Comparison of ENCODE assay signal across 18 mouse cellular contexts in the genomic region with DNA sequence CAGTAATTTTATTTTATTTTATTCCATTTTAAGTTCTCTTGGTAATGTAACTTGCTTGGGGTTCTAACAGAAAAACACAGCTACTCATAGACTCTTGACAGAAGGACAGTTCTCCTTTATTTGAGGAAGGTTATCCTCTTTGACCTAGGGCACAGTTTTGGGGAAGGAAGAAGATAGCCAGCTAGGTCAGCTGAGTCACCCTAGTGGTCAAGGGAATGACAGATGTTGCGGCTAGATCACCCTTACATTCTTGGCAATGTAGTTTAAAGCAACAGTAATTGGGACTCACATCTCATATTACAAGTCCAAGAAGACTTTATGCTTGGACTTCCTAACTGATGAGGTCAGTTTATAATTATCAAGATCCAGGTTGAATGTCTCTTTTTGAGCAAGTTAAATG.
DNase-seq lines count a peak whose midpoint lies in the region; ATAC-seq and TF ChIP-seq lines count a peak whose summit lies in the region.
"Had no signal": no experiment of that assay in that cellular context is flagged by ENCODE, and none has a peak within 500 bp of the region (broad histone marks: within the 10 kb centered on the region; RNA-seq: fewer than 3 reads in every experiment).

No protein-coding gene starts in this region.

- no peak for ATAC-seq in liver, embryonic 11.5 days (replicated peaks; ENCODE audit: low FRiP score)
- ATAC-seq in G1E (ENCODE audit: extremely low read depth, insufficient number of reproducible peaks, low FRiP score, poor library complexity, severe bottlenecking): peak; percentile 66
- peak; percentile 98 for ATAC-seq in granulocyte monocyte progenitor cell, adult 5-6 weeks (replicated peaks; ENCODE audit: poor library complexity, severe bottlenecking)

- H3K36me3 ChIP-seq in liver, adult 2 months (ENCODE audit: control insufficient read depth, insufficient read depth, low read length): no peaks in the 10 kb centered on the region
- H3K36me3 ChIP-seq in liver, embryonic 11.5 days (ENCODE audit: control insufficient read depth, insufficient read depth, low read length): no peaks in the 10 kb centered on the region
- H3K36me3 ChIP-seq in G1E (replicated peaks): no peaks in the 10 kb centered on the region
- no peaks in the 10 kb centered on the region for H3K36me3 ChIP-seq in myocyte (ENCODE audit: control insufficient read depth, insufficient read depth)
- H3K36me3 ChIP-seq: heart, embryonic 13.5 days; hindbrain, embryonic 10.5 days; limb, embryonic 13.5 days; midbrain, embryonic 10.5 days had no signal

- no peak overlapping the region for H3K4me3 ChIP-seq in liver, adult 2 months (ENCODE audit: insufficient read depth, low read depth, low read length)
- no peak overlapping the region for H3K4me3 ChIP-seq in liver, embryonic 11.5 days (ENCODE audit: low read depth, low read length)
- H3K4me3 ChIP-seq in G1E (ENCODE audit: low read depth, low read length): no peak overlapping the region
- H3K4me3 ChIP-seq in myocyte: no peak overlapping the region
- H3K4me3 ChIP-seq: heart, embryonic 13.5 days; hindbrain, embryonic 10.5 days; limb, embryonic 13.5 days; midbrain, embryonic 10.5 days had no signal

- H3K9ac ChIP-seq in liver, adult 2 months (ENCODE audit: low read depth, low read length): no peak overlapping the region
- H3K9ac ChIP-seq in liver, embryonic 11.5 days (ENCODE audit: low read depth, low read length): no peak overlapping the region
- H3K9ac ChIP-seq: heart, embryonic 13.5 days; limb, embryonic 13.5 days; lung, embryonic 14.5 days had no signal

- no peak for TF ChIP-seq CTCF in liver, adult 2 months (IDR thresholded peaks at IDR 0.05; ENCODE audit: low read depth, low read length)
- TF ChIP-seq CTCF in G1E (IDR thresholded peaks at IDR 0.05; ENCODE audit: low read depth, low read length): no peak

- no peak for TF ChIP-seq POLR2A in liver, adult 2 months (IDR thresholded peaks at IDR 0.05; ENCODE audit: extremely low read depth, insufficient read depth, low read length)
- no peak for TF ChIP-seq POLR2A in myocyte (IDR thresholded peaks at IDR 0.05; ENCODE audit: insufficient read length, low read depth)

- WGBS in liver, adult 2 months: 59% methylated on average over 1 of the region's 1 CpGs
- 50% methylated on average over 1 of the region's 1 CpGs for WGBS in liver, embryonic 11.5 days

- H3K4me1 ChIP-seq in liver, adult 2 months (ENCODE audit: control insufficient read depth, insufficient read depth, low read length): no peaks in the 10 kb centered on the region
- no peaks in the 10 kb centered on the region for H3K4me1 ChIP-seq in liver, embryonic 11.5 days (replicated peaks; ENCODE audit: control insufficient read depth, insufficient read depth, low read length)
- H3K4me1 ChIP-seq in G1E (ENCODE audit: insufficient read depth, low read depth, low read length): no peaks in the 10 kb centered on the region
- H3K4me1 ChIP-seq: heart, embryonic 13.5 days; hindbrain, embryonic 10.5 days; limb, embryonic 13.5 days; midbrain, embryonic 10.5 days had no signal

- no peaks in the 10 kb centered on the region for H3K27me3 ChIP-seq in liver, adult 2 months (ENCODE audit: control insufficient read depth, insufficient read depth, low read length)
- no peaks in the 10 kb centered on the region for H3K27me3 ChIP-seq in liver, embryonic 11.5 days (replicated peaks; ENCODE audit: control insufficient read depth, insufficient read depth, low read length)
- H3K27me3 ChIP-seq in G1E (ENCODE audit: insufficient read depth, low read length) (no peaks in the 10 kb centered on the region), myocyte (ENCODE audit: control insufficient read depth, insufficient read depth, insufficient read length) (no peaks in the 10 kb centered on the region)
- H3K27me3 ChIP-seq: heart, embryonic 13.5 days; limb, embryonic 13.5 days had no signal

- no peaks in the 10 kb centered on the region for H3K9me3 ChIP-seq in liver, embryonic 11.5 days (ENCODE audit: control insufficient read depth, low read length)
- H3K9me3 ChIP-seq in G1E (replicated peaks): no peaks in the 10 kb centered on the region
- H3K9me3 ChIP-seq: heart, embryonic 13.5 days; hindbrain, embryonic 10.5 days; limb, embryonic 13.5 days; midbrain, embryonic 10.5 days had no signal

- H3K79me2 ChIP-seq in liver, adult 2 months (ENCODE audit: control insufficient read depth, insufficient read depth, low read length): no peaks in the 10 kb centered on the region
- H3K79me2 ChIP-seq in myocyte (ENCODE audit: control insufficient read depth, insufficient read depth): no peaks in the 10 kb centered on the region

- no peak overlapping the region for H3K27ac ChIP-seq in liver, adult 2 months (replicated peaks; ENCODE audit: insufficient read depth, low read depth, low read length)
- H3K27ac ChIP-seq in liver, embryonic 11.5 days (ENCODE audit: low read depth, low read length): no peak overlapping the region
- H3K27ac ChIP-seq: heart, embryonic 13.5 days; hindbrain, embryonic 10.5 days; limb, embryonic 13.5 days; midbrain, embryonic 10.5 days had no signal

- H3ac ChIP-seq in myocyte (ENCODE audit: control insufficient read depth, insufficient read length): no peak overlapping the region

- peak; percentile 39 for DNase-seq in liver, adult 2 months (ENCODE audit: extremely low read depth, low read depth, low spot score)
- DNase-seq in liver, embryonic 11.5 days (ENCODE audit: low spot score): no peak
- DNase-seq in G1E (ENCODE audit: low spot score): no peak
- no peak for DNase-seq in gastrocnemius, postnatal 10 days
- DNase-seq in natural killer cell, adult 2 months (ENCODE audit: low spot score in 2 of 2): no peak
- DNase-seq: adrenal gland, postnatal 25 days; cerebellum, adult 9-11 months; kidney, adult 18-20 months; kidney, postnatal 25 days; layer of hippocampus, adult 9-11 months; lung, embryonic 14.5 days; right cerebral cortex, adult 18-20 months had no signal

- H3K4me2 ChIP-seq in liver, embryonic 11.5 days: no peak overlapping the region
- H3K4me2 ChIP-seq in myocyte (ENCODE audit: low read depth): peak overlapping the region; percentile 35
- H3K4me2 ChIP-seq: heart, embryonic 13.5 days; limb, embryonic 13.5 days; lung, embryonic 14.5 days had no signal

TF ChIP-seq in myocyte, 11 proteins besides CTCF, POLR2A, EP300 and RAD21:
- TF ChIP-seq E2F4 (IDR thresholded peaks at IDR 0.05; ENCODE audit: insufficient read depth): no peak
- TF ChIP-seq MYOG (IDR thresholded peaks at IDR 0.05; ENCODE audit: control insufficient read depth in 1 of 3, insufficient read depth in 1 of 3, insufficient read length in 2 of 3, low read depth in 2 of 3): peak in 2 of 3 experiments; percentile 32 to 82
- no peak for TF ChIP-seq USF1 (IDR thresholded peaks at IDR 0.05; ENCODE audit: low read depth)
- TF ChIP-seq MAX (IDR thresholded peaks at IDR 0.05; ENCODE audit: low read depth): no peak
- TF ChIP-seq SRF (IDR thresholded peaks at IDR 0.05; ENCODE audit: control insufficient read depth, insufficient read length, low read depth): no peak
- TF ChIP-seq CEBPB (IDR thresholded peaks at IDR 0.05; ENCODE audit: insufficient read depth, poor library complexity, severe bottlenecking): no peak
- peak; percentile 49 for TF ChIP-seq TCF12 (IDR thresholded peaks at IDR 0.05; ENCODE audit: insufficient read depth, poor library complexity, severe bottlenecking)
- no peak for TF ChIP-seq POLR2AphosphoS2 (IDR thresholded peaks at IDR 0.05; ENCODE audit: insufficient read length, low read depth)
- TF ChIP-seq MYOD1 (IDR thresholded peaks at IDR 0.05; ENCODE audit: control insufficient read depth in 1 of 3, insufficient read length in 2 of 3, low read depth in 2 of 3): peak; percentile 8 to 91 (median 88)
- no peak for TF ChIP-seq REST (IDR thresholded peaks at IDR 0.05; ENCODE audit: insufficient read depth, insufficient read length)
- TF ChIP-seq TCF3 (IDR thresholded peaks at IDR 0.05; ENCODE audit: insufficient read length, low read depth): peak; percentile 47
